Mouse (Mus musculus): ENCODE data around the gene Rab3d. TPM values are rescaled to one million over a fixed set of nuclear protein-coding genes. Genes with fewer than 3 reads are reported as not detected.
"Not testable (repeated sequence)": the region's sequence is repeated elsewhere in the genome, so short reads cannot be mapped to it uniquely, and the experiment has no call there.

Gene Rab3d
- total RNA-seq, 2 experiments from 2014 or later, result 12.4 to 13.4 TPM

DNA sequence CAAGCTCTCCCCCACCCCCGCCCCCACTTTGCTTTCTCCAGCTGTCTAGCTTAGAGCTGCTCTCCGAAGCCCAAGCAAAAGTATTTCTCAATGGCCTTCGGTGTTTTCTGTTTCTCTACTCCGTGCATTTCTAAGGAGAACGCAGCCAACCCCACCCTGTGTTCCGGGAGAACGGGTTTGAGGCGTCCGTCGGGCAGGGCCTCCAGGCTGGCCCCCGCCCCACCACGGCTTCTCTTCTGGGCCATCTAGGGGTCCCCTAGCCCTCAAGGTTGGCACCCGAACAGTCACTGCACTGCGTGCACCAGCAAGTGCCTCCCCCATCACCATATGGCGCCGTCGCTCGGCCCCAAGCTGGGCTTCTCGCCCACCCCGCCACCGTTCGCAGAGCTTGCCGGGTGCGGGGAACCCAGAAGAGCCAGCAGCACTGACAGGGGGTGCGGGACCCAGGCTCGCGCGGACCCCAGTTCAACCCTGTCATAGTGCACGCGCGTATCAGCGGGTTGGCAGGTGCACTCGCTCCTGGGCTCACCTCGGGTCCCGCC, 428 bp downstream of the Rab3d start:
- DNase-seq, result peak; percentile 33 to 40
- intact Hi-C loops (cut with DNase I), result loop anchor here (5.0 kb wide), 1 partner anchor 35 kb away; no protein-coding TSS in a partner anchor

DNA sequence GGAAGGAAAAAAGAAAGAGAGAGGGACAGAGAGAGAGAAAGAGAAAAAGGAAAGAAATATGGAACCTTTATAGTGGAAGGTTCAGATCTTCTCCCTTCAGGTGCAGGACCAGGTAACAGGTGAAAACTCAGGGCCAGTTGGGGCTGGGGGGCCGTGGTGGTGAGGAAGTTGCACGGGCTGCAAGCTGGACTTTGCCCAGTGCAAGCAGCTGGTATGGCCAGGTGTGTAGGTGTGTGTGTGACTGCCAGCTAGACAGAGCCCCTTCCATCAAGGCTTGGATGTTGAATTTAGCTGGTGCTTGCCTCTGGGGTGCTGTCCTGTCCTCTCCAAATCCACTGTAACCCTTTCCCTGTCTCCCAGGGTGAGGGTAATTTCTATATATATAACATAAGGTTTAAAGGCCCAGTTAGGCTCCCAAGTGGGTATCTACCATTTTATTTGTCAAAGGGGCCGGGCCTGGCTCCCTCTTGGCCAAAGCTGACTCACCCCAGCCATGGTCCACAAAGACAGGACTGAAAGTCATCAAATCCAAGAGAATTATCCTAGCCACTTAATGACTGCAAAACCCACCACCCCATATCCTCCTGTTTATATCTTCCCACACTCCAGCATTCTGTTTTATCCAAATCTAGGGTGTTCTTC, 1.0 kb downstream of the Rab3d start:
- no peak for DNase-seq
- intact Hi-C loops (cut with DNase I), result loop anchor here (5.0 kb wide), 1 partner anchor 35 kb away; no protein-coding TSS in a partner anchor

DNA sequence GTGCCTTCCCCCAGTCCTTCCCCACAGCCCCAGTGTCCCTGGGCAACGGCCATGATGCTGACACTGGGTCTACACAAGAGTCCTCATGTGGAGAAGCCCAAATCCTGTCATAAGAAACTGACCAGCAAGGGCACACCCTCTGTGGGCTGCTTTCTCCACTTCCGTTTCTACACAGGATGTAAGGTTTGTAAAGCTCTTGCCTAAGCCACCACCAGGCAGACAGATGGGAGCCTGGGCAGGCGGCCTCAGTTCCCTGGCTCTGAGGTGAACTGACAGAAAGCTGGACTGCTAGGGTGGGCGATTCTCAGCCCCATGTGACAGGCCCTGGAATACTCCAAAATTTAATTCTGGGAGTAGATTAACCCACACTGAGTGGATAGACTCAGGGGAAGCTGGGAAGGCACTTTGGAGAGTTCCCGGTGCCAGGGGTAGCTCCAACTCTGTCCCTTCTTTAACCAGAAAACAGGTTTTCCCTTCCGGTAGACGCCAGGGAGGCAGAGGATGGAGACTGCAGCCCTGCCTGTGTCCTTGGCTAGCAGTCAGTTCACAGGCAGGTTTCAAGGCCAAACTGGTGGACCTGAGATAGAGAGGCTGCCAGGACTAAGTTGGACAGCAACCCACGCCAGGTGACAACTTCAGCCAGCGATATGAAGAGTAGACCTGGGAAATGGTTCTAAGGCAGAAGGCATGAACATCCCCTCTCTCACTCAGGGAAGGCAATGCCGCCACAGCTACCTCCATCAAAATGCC, 8.3 kb downstream of the Rab3d start:
- intact Hi-C loops (cut with DNase I), result no loop called here
- no peak for DNase-seq

DNA sequence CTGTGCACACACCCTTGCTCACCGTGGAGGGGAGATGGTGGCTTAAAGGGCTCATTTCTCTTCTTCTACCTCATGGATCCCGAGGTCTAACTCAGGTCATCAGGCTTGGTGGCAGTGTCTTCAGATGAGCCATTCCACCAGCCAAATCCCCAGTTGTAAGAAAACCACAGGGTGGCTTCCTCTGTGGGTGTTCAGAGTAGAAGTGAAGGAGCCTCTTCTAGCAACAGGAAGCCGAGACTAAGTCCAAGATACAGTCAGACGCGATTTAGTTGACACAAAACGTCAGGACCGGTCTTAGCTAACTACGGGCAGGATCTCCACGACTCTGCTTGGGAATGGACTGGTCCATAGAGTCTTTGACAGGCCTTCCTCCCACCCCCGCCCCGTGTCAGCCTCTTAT, 9.8 kb downstream of the Rab3d start:
- DNase-seq, result no peak
- intact Hi-C loops (cut with DNase I), result no loop called here

DNA sequence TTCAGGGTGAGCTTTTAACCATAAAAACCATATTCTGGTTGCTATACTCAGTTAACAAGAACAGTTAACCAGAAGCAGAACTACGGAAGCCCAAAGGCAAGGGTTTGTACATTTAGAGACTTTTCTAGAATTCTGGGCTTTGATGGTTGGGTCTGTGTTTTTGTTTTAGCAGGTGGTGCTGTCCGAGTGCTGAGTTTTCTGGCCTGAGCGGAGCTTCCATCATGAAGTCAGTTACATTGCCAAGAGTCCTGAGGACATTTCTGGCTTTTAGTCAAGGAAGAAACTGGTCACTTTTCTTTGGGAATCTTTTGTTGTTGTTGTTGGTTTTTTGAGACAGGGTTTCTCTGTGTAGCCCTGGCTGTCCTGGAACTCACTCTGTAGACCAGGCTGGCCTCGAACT, 14.0 kb downstream of the Rab3d start:
- intact Hi-C loops (cut with DNase I), result no loop called here

DNA sequence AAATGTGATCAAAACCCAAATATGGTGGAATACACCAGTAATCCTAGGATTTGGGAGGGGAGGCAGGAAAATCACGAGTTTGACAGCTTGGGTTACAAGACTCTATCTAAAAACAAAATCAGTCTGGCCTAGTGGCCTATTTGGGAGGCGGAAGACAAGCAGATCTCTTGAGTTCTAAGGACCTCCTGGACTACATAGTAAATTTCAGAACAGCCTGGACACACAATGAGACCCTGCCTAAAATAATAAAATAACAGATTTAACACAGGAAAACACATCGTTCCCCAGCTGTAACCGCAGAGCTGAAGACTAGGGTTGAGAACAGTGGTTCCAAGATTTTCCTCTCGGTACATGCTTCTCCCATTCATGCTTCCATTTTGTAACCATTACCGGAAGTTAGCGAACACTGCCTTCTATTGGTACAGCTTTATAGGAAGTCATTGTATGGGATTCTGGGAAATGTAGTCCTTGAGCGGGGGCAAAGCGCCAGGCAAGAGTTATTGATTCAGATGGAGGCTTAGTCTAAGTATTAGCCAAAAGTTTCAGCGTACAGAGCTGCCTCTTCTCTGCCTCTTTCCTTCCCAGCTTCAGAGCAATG, 16.7 kb downstream of the Rab3d start:
- intact Hi-C loops (cut with DNase I), result no loop called here
- DNase-seq, result peak; percentile 53 to 62

More for the DNA sequence above, 14.0 kb downstream of the Rab3d start:
- no peak for DNase-seq

DNA sequence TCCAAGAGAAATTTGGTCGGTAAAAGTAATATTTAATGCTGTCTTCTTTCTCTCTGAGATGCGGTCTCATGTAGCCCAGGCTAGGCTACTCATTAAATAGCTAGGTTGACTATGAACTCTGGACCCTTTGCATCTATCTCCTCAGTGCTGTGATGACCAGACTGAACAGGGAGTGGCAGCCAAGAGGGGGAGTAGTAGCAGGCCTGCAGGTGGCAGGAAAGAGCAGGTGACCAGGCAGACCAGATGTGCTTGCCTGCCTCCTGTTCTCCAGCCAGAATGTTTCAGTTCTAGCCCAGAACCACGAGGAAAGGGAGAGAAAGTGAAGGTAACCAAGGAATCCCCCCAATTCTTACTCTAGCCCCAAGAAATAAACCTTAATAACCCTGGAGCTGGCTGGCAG, 28.8 kb downstream of the Rab3d start:
- intact Hi-C loops (cut with DNase I), result no loop called here
- no peak for DNase-seq

DNA sequence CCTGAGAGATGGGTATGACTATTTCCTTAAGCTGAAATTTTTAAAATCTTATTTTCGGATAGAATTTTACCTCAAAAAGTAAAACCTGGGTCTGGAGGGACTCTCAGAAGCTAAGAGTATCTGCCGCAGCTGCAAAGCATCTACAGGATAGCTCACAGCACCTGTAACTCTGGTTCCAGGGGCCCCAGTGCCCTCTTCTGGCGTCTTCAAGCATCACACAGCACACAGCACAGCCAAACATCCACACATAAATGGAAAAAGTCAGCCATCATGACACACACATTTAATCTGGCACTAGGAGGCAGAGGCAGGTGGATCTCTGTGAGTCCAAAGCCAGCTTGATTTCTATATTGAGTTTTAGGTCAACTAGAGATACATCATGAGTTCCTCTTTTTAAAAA, 41.4 kb downstream of the Rab3d start:
- intact Hi-C loops (cut with DNase I), result no loop called here

DNA sequence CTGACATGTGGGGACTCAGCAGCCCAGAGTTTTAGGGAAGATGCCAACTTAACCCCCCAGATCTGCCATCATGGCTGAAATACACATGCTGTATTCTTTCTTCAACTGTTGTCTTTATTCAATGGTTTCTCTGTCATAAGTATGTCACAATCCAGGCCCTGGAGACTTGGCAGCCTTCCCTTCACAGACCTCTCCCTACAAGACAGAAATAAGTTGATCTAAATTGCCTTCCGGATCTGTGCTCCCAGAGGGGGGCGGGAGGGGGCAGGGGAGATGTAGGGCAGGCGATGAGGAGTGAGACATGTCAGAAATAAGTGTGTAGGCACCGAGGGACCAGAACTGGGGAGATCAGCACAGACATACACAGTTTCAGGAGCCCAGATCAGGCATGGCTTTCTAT, 45.8 kb downstream of the Rab3d start:
- intact Hi-C loops (cut with DNase I), result loop anchor here (5.0 kb wide), 2 partner anchors 180 to 270 kb away; no protein-coding TSS in a partner anchor
- no peak for DNase-seq

More for the DNA sequence above, 41.4 kb downstream of the Rab3d start:
- no peak for DNase-seq

DNA sequence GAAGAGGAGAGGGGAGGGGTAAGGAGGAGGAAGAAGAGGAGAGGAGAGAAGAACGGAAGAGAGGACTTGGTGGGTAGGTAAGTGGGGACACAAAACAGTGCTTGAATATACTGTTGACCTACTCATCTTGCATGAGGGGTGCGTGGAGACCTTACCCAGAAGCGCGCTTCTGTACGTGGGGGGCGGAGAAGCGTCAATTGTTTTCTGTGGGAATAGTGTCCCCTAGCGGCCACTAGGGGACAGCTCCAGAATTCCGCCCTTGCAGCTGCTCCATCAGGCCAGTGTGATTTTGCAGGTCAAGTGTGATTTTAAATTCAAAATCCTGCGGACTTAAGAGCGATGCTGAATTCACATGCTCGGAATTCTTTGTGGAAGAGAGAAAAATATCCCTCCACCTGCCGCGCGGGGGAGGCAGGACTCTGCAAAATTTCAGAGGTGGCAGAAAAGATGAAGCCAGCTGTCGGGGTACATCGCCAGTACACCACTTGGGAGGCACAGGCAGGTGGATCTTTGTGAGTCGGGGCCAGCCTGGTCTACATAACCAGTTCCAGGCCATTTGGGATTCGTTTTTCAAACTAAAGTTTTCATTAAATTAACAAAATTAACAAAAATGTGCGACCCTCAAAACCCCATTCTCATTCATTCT, 47.0 kb downstream of the Rab3d start:
- intact Hi-C loops (cut with DNase I), result loop anchor here (1.0 to 5.0 kb wide), 4 partner anchors 31 to 269 kb away; no protein-coding TSS in a partner anchor
- peak; percentile 63 to 66 for DNase-seq

DNA sequence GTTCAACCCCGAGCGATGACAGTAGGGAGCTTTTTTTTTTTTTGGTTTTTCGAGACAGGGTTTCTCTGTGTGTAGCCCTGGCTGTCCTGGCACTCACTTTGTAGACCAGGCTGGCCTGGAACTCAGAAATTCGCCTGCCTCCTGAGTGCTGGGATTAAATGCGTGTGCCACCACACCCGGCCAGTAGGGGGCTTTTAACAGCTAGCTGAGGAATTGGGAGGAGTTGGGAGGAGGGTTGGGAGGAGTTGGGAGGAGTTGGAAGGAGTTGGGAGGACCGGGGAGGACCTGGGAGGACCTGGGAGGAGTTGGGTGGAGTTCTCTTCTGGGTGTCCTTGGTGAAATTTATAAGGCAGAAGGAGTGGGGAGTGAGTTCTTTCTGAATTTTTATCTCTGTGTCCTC, 48.7 kb downstream of the Rab3d start:
- DNase-seq, result peak; percentile 76 to 77
- intact Hi-C loops (cut with DNase I), result not testable (repeated sequence)

DNA sequence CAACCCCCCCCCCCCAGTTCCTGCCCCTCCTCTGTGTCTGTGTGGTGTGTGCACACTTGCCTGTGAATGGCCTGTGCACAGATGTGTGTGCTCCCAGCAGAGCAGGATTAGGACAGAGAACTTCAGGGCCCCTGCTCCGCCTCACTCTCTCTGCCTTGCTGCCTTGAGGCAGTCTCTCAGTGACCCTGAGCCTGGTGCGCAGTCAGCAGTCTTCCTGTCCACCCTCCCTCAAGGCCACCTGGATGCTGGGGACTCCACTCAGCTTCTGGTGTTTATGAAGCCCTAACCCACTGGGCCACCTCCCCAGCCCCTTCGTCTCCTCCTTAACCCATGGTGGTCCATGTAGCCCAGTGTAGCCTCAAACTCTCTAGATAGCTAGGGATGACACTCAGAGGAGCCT, 50.3 kb downstream of the Rab3d start:
- intact Hi-C loops (cut with DNase I), result no loop called here
- no peak for DNase-seq

DNA sequence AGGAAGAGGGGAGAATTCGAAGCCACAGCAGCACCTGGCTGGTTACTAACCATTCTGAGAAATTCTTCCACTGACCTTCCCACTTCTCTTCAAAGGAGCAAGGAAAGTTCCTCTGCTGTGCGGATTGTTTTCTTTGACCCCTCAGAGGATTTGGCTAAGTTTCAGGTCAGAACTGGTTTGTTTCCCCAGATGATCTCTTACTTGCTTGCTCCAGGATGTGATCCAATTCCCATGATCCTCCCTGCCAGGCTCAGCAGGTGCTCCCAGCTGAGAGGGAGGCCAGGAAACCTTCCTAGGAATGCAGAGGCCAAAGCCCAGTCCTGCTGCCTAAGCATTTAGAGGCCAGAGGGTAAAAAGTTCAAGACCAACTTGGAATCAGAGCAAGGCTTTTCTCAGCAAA, 51.4 kb downstream of the Rab3d start:
- intact Hi-C loops (cut with DNase I), result no loop called here
- no peak for DNase-seq

DNA sequence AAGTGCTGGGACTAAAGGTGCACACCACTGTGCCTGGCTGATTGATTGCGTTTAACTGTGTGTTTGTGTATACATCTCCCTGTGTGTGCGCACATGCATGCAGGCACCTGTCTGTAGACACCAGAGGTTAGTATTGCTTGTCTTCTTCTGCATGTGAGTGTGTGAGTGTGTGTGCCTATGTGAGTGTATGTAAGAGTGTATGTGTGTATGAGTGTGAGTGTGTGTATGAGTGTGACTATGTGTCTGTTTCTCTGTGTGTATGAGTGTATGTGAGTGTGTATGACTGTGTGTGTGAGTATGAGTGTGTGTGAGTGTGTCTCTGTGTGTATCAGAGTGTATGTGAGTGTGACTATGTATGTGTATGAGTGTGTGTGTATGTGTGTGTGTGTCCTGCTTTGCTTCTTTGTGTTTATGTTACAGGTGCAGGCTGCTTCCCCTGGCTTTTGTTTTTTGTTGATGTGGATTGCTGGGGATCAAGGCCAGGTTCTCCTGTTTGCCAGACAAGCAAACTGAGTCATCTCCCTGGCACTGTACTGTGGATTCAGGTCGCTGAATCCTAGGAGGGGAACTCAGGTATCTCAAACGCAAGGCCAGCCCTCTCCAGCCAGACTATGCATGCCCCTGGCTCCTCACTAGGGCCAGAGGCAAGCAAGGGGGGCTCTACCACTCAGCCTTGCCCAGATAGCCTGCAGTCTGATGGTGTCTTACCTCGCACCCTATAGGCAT, 52.2 kb downstream of the Rab3d start:
- no peak for DNase-seq
- intact Hi-C loops (cut with DNase I), result no loop called here

DNA sequence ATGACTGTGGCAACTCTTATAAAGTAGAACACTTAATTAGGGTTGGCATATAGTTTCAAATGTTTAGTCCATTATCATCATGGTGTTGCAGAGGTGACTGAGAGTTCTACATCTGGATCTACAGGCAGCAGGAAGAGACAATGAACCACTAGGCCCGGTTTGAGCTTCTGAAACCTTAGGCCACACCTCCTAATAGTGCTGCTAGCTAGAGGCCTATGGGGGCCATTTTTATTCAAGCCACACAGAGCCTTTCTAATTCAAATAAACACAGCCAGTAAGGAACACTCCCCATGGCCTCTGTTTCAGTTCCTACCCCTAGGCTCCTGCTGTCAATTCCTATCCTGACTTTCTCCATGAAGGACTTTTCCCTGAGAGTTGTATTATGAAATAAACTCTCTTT, 55.8 kb downstream of the Rab3d start:
- intact Hi-C loops (cut with DNase I), result no loop called here
- DNase-seq, result no peak

DNA sequence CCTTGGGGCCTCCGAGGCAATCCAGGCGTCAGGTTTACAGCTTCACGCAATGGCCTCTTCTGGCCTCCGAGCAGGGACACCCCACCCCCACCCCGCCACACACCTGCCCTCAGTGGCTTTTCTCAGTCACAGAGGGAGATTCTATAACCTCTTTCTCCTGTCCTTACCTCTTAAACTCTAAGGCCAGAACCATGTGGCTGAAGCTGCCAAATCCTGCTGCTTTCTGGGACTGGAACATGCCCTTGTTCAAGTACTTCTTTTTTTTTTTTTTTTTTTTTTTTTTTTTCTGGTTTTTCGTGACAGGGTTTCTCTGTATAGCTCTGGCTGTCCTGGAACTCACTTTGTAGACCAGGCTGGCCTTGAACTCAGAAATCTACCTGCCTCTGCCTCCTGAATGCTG, 57.6 kb downstream of the Rab3d start:
- DNase-seq; intact Hi-C loops (cut with DNase I): not testable (repeated sequence)

DNA sequence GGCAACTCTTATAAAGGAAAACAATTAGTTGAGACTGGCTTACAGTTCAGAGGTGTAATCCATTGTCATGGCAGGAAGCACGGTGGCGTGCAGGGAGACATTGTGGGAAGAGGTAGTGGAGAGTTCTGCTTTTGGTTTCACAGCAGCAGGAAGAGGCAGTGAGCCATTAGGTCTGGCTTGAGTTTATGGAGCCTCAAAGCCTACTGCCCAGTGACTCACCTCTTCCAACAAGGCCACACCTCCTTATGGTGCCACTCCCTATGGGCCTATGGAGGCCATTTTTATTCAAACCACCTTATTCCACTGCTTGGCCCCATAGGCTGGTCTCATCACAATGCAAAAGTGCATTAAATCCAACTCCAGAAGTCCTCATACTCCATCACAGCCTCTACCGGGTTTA, 58.4 kb downstream of the Rab3d start:
- DNase-seq, result no peak
- intact Hi-C loops (cut with DNase I), result no loop called here

DNA sequence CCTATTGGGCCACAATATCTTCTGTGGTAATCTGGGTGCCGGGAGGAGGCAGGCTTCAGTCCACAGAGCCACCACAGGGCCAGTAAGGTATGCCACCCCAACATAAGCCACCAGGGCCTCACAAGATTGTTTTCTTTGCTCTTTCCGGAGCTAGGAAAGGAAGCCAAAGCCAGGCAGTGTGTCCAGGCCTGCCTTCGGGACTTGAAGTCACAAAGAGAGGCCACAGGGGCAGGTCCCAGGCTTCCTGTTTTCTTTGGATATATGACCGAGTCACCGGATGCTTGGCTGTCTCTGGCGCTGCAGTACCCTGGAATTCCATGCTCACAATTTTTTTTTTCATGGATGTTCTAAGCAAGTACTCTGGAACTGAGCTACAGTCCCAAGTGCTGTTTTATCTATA, 59.9 kb downstream of the Rab3d start:
- intact Hi-C loops (cut with DNase I), result no loop called here
- DNase-seq, result peak in 1 of 2 experiments; percentile 63

DNA sequence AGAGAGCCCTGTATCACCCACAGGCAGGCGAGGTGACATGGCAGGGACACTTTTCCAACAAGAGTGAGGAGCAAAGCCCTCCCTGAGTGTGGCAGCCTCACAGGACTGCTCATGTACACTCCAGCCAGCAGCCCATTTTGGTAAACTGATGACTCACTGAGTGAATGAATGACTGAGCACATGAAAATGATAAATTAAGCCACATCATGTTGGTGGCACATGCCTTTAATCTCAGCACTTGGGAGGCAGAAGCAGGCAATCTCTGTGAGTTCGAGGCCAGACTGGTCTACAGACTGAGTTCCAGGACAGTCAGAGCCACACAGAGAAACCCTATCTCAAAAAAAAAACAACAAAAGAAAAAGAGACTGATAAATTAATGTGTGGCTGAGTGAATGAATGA, 60.5 kb downstream of the Rab3d start:
- DNase-seq, result no peak

More for the DNA sequence above, 60.5 kb downstream of the Rab3d start:
- intact Hi-C loops (cut with DNase I), result no loop called here
